Mouse (Mus musculus): ENCODE measurements around the gene Gm21497. TPM values are rescaled to one million over a fixed set of nuclear protein-coding genes. Genes with fewer than 3 reads are reported as not detected.

The Gm21497 gene
- not detected in 2 replicates for polyA plus RNA-seq (2015; fragmentation: Nextera tagmentation; extraction: Ambion mirVana)

GRCm38 (mm10) chrY:61646446-61646845 is at the start of gene Gm21497:
Gene Gm21497, plus strand, starts transcription at chrY:61646746.

